Mouse (Mus musculus) liver, embryonic 14.5 days (tissue): ENCODE results near the gene Esrrg. TPM values are rescaled to one million over a fixed set of nuclear protein-coding genes. Genes with fewer than 3 reads are reported as not detected.

Experiments used
- ATAC-seq: fragments of 200-750 bp; cut with Nextera tagmentation; 2 replicates; pipeline ENCODE4 v1.8.0; 2017; ENCODE audit warnings: moderate number of reproducible peaks, mild to moderate bottlenecking, moderate library complexity; ENCODE audit not compliant: insufficient read depth
- DNase-seq, 3 experiments: peaks; one replicate each; pipeline ENCODE4 v3.0.0-alpha.2; 2012 to 2013; ENCODE audit warnings: low read depth in 3 of 3, low spot score in 3 of 3
- H3K27ac ChIP-seq: fragments of 300-500 bp; sonication (generic); 2 replicates; pipeline ENCODE4 v1.5.1; 2014; ENCODE audit warnings: moderate library complexity, mild to moderate bottlenecking, control low read depth, inconsistent platforms
- H3K27me3 ChIP-seq: fragments of 300-500 bp; sonication (generic); 2 replicates; pipeline ENCODE4 v1.6.1; 2014; ENCODE audit warnings: mild to moderate bottlenecking, low read length, moderate library complexity; ENCODE audit not compliant: control insufficient read depth, insufficient read depth
- H3K36me3 ChIP-seq: fragments of 300-500 bp; sonication (generic); replicated peaks from 2 replicates; pipeline ENCODE4 v1.6.1; 2014; ENCODE audit warnings: low read depth; ENCODE audit not compliant: control insufficient read depth, insufficient read depth
- H3K4me1 ChIP-seq, 2 experiments: fragments of 200-500 bp in 1 of 2; fragments of 300-500 bp in 1 of 2; sonication (generic) in 1 of 2; replicated peaks; 2 replicates each; pipeline ENCODE4 v1.6.1; 2012 to 2014; ENCODE audit warnings: antibody characterized with exemption in 1 of 2, inconsistent platforms in 1 of 2, low read length in 1 of 2; ENCODE audit not compliant: control insufficient read depth in 2 of 2, insufficient read depth in 2 of 2
- H3K4me2 ChIP-seq: fragments of 300-500 bp; sonication (generic); 2 replicates; pipeline ENCODE4 v1.6.1; 2014; ENCODE audit warnings: low read depth, mild to moderate bottlenecking, control low read depth, moderate library complexity
- H3K4me3 ChIP-seq, 2 experiments: fragments of 200-500 bp in 1 of 2; fragments of 300-500 bp in 1 of 2; sonication (generic) in 1 of 2; 2 replicates each; pipeline ENCODE4 v1.5.1; 2012 to 2014; ENCODE audit warnings: low read depth in 2 of 2, low read length in 2 of 2, mild to moderate bottlenecking in 2 of 2, control low read depth in 1 of 2, inconsistent platforms in 1 of 2, moderate library complexity in 1 of 2; ENCODE audit not compliant: insufficient read depth in 1 of 2
- H3K9ac ChIP-seq: fragments of 300-500 bp; sonication (generic); replicated peaks from 2 replicates; pipeline ENCODE4 v1.6.1; 2014; ENCODE audit warnings: mild to moderate bottlenecking, control low read depth, moderate library complexity
- H3K9me3 ChIP-seq: fragments of 300-500 bp; sonication (generic); 2 replicates; pipeline ENCODE4 v1.6.1; 2016; ENCODE audit warnings: low read length, mixed read lengths; ENCODE audit not compliant: control insufficient read depth
- CTCF ChIP-seq: IDR thresholded peaks from 2 replicates; pipeline ENCODE4 v1.5.1; 2016; ENCODE audit warnings: antibody characterized with exemption, low read depth, control low read depth
- EP300 ChIP-seq: IDR thresholded peaks from 2 replicates; pipeline ENCODE4 v1.6.1; 2016; ENCODE audit warnings: antibody characterized with exemption, low read depth
- WGBS: fragments of 180-500 bp; shearing (Covaris S2); extraction: QIAGEN DNeasy Blood & Tissue Kit; methylation state at CpG from one replicate; pipeline ENCODE4 v1.1.7; 2014; ENCODE audit not compliant: insufficient replicate concordance; 5-methylcytosine and 5-hydroxymethylcytosine counted together
- polyA plus RNA-seq, 2 experiments: library from polyadenylated mRNA; depleted of rRNA in 1 of 2; stranded (reverse) in 1 of 2; unstranded in 1 of 2; fragments of >200 nt; fragmentation: Nextera tagmentation in 1 of 2; extraction: Ambion mirVana in 1 of 2; gene quantifications; 2 replicates each; pipeline versions ENCODE4 v1.2.1 to v1.2.3; 2012 to 2014

Esrrg gene
- polyA plus RNA-seq, 2 experiments = 0.03 TPM

GRCm38 (mm10) chr1:187721035-187721434 is 112.4 kb downstream of the Esrrg start:
- H3K27me3 ChIP-seq = no peaks in the 10 kb centered on the region
- no peak for DNase-seq
- WGBS = 54% methylated on average over 3 of the region's 3 CpGs
- no peak overlapping the region for H3K9ac ChIP-seq
- H3K4me2 ChIP-seq = no peak overlapping the region
- no peaks in the 10 kb centered on the region for H3K9me3 ChIP-seq
- H3K27ac ChIP-seq = no peak overlapping the region
- H3K36me3 ChIP-seq = no peaks in the 10 kb centered on the region
- no peak overlapping the region for H3K4me3 ChIP-seq
- ATAC-seq = no peak
- TF ChIP-seq CTCF (no peak), EP300 (no peak)
- H3K4me1 ChIP-seq = no peaks in the 10 kb centered on the region

GRCm38 (mm10) chr1:187722016-187722415 is 113.4 kb downstream of the Esrrg start:
- ATAC-seq (no peak), DNase-seq (no peak)
- Histone ChIP-seq H3K4me3 (no peak overlapping the region), H3K9ac (no peak overlapping the region), H3K27me3 (no peaks in the 10 kb centered on the region), H3K9me3 (no peaks in the 10 kb centered on the region), H3K4me1 (no peaks in the 10 kb centered on the region), H3K27ac (no peak overlapping the region), H3K4me2 (no peak overlapping the region), H3K36me3 (no peaks in the 10 kb centered on the region)
- 46% methylated on average over 9 of the region's 9 CpGs for WGBS
- TF ChIP-seq CTCF (no peak), EP300 (no peak)

GRCm38 (mm10) chr1:187724651-187725050 is 116.1 kb downstream of the Esrrg start:
- no peak overlapping the region for H3K4me2 ChIP-seq
- ATAC-seq (no peak), DNase-seq (no peak)
- no peaks in the 10 kb centered on the region for H3K4me1 ChIP-seq
- TF ChIP-seq EP300 (no peak), CTCF (no peak)
- WGBS = 26% methylated on average over 1 of the region's 1 CpGs
- H3K27ac ChIP-seq = no peak overlapping the region
- H3K9me3 ChIP-seq = no peaks in the 10 kb centered on the region
- H3K4me3 ChIP-seq = no peak overlapping the region
- H3K9ac ChIP-seq = no peak overlapping the region
- H3K27me3 ChIP-seq = no peaks in the 10 kb centered on the region
- H3K36me3 ChIP-seq = no peaks in the 10 kb centered on the region

GRCm38 (mm10) chr1:187725351-187725750 is 116.8 kb downstream of the Esrrg start:
- WGBS = 39% methylated on average over 1 of the region's 1 CpGs
- no peak for ATAC-seq

GRCm38 (mm10) chr1:187731171-187731570 is 122.6 kb downstream of the Esrrg start:
- ATAC-seq (no peak), DNase-seq (no peak)
- no peaks in the 10 kb centered on the region for H3K9me3 ChIP-seq
- H3K4me2 ChIP-seq = no peak overlapping the region
- no peak overlapping the region for H3K9ac ChIP-seq
- H3K27me3 ChIP-seq = no peaks in the 10 kb centered on the region
- H3K36me3 ChIP-seq = no peaks in the 10 kb centered on the region
- H3K27ac ChIP-seq = no peak overlapping the region
- no peaks in the 10 kb centered on the region for H3K4me1 ChIP-seq
- no peak overlapping the region for H3K4me3 ChIP-seq
- TF ChIP-seq CTCF (no peak), EP300 (no peak)
- 41% methylated on average over 4 of the region's 4 CpGs for WGBS

More at GRCm38 (mm10) chr1:187725351-187725750, 116.8 kb downstream of the Esrrg start:
- no peak for DNase-seq
- no peak for TF ChIP-seq EP300
- H3K4me1 ChIP-seq = no peaks in the 10 kb centered on the region
- H3K4me2 ChIP-seq = no peak overlapping the region
- no peaks in the 10 kb centered on the region for H3K27me3 ChIP-seq
- H3K27ac ChIP-seq = no peak overlapping the region
- H3K9me3 ChIP-seq = no peaks in the 10 kb centered on the region
- no peak overlapping the region for H3K9ac ChIP-seq
- no peak overlapping the region for H3K4me3 ChIP-seq
- no peaks in the 10 kb centered on the region for H3K36me3 ChIP-seq

- Histone ChIP-seq H3K9ac (no peak overlapping the region), H3K9me3 (no peaks in the 10 kb centered on the region), H3K4me1 (no peaks in the 10 kb centered on the region), H3K4me3 (no peak overlapping the region), H3K36me3 (no peaks in the 10 kb centered on the region), H3K4me2 (no peak overlapping the region), H3K27ac (no peak overlapping the region), H3K27me3 (no peaks in the 10 kb centered on the region)
- DNase-seq (no peak), ATAC-seq (no peak)
- WGBS = 39% methylated on average over 14 of the region's 14 CpGs
- TF ChIP-seq CTCF = no peak
- no peak for TF ChIP-seq EP300
These were observed 127.9 kb downstream of the Esrrg start for GRCm38 (mm10) chr1:187736507-187736906.
